Mouse (Mus musculus): ENCODE measurements around the gene Olfr1214. TPM values are rescaled to one million over a fixed set of nuclear protein-coding genes. Genes with fewer than 3 reads are reported as not detected.
"Not testable (repeated sequence)": the region's sequence is repeated elsewhere in the genome, so short reads cannot be mapped to it uniquely, and the experiment has no call there.

Gene Olfr1214
- polyA plus RNA-seq (2015; fragmentation: Nextera tagmentation; extraction: Ambion mirVana), result not detected in 2 replicates

DNA sequence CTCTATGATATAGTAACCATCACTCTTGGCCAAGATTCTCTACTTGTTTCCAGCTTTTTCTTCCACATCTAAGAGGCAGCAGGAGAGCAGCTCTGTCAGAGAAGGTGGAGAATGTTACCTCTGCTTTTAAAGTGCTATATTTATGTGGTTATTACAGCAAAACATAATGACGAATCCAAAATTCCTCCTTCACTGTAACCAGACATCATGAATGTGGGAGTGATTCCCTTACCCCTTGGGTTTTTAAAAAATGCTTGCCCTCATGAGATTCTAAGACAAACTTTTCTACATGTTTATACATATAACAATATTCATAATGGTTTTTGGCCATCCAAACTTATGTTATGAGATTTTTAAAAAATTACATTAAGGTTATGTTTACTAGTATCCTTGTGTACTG is at the start of gene Olfr1214:
Olfr1214 (minus strand) TSS at position 101 of the 400 bp plus-strand sequence.
- no peak for ATAC-seq (ENCODE audit: low FRiP score, low read depth)
- H3K4me3 ChIP-seq, result no peak within 1 kb of the TSS
- 94% methylated on average over 1 of the region's 1 CpGs for WGBS
- no peaks in the 10 kb centered on the region for H3K27me3 ChIP-seq
- no peaks in the 10 kb centered on the region for H3K9me3 ChIP-seq
- no peak within 1 kb of the TSS for H3K4me2 ChIP-seq
- no peaks in the 10 kb centered on the region for H3K4me1 ChIP-seq (replicated peaks)
- no peak within 1 kb of the TSS for H3K27ac ChIP-seq (replicated peaks)
- H3K9ac ChIP-seq, result no peak within 1 kb of the TSS
- no peaks in the 10 kb centered on the region for H3K36me3 ChIP-seq

DNA sequence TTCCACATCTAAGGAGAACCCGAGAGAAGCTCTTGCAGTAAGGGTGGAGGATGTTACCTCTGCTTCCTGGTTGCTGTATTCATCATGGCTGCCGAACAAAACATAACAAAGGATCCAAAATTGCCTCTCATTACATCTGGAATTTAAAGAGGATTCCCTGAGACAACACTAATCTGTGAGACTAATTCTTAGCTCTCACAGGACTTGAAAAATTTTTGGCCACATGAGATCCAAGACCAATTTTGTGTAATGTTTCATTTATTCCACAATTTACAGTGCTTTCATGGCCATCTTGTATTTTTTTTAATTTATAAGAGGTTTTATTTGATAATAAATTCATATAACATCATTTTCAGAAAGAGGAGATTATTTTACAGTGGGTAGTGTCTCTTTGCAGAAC is 39.5 kb upstream of the Olfr1214 start, which contains the start of gene Olfr1217:
Olfr1217 (minus strand) TSS at position 101 of the 400 bp plus-strand sequence.
- H3K4me2 ChIP-seq, result no peak within 1 kb of the TSS
- H3K9ac ChIP-seq, result no peak within 1 kb of the TSS
- H3K4me3 ChIP-seq, result no peak within 1 kb of the TSS
- no peaks in the 10 kb centered on the region for H3K4me1 ChIP-seq (replicated peaks)
- no peak for ATAC-seq (ENCODE audit: low FRiP score, low read depth)
- no peaks in the 10 kb centered on the region for H3K9me3 ChIP-seq
- WGBS, result 84% methylated on average over 2 of the region's 2 CpGs
- no peaks in the 10 kb centered on the region for H3K27me3 ChIP-seq
- H3K27ac ChIP-seq (replicated peaks), result no peak within 1 kb of the TSS
- no peaks in the 10 kb centered on the region for H3K36me3 ChIP-seq

DNA sequence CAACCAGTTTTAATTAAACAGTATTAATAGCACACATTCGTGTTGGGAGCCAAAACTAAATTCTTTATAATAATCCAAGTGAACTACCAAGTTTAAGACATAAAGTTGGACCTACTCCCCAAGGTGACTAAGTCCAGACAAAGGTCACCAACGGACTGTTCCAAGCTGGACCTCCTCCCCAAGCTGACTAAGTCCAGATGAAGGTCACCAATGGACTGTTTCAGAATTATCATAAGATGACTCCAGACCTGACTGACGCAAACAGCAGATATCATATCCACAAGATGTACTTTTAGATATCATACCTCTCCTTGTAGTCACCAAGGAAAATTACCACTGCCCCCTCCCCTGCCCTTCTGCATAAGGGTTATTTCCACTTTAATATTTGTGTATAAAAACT is 29.0 kb upstream of the Olfr1214 start:
- 80% methylated on average over 3 of the region's 3 CpGs for WGBS
- not testable (repeated sequence) for H3K36me3 ChIP-seq; ATAC-seq (ENCODE audit: low FRiP score, low read depth)

DNA sequence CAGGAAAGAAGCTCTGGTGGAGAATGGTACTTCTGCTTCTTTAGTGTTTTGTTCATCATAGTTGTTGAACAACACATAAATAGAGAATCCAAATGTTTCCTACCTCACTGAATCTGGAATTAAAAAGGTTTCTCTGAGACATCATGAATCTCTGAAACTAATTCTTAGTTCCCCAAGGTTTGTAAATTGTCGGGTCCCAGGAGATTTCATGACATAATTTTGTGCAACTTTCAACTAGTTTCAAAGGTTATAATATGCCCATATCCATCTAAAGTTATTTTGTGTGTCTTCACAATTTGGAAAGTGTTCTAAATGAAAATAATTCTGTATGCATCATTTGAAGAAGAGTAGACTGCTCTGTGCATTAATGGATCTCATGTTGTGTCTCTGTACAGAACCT is 25.8 kb upstream of the Olfr1214 start, which contains the start of gene Olfr1216:
Olfr1216 (minus strand) TSS at position 101 of the 400 bp plus-strand sequence.
- Histone ChIP-seq H3K4me2 (no peak within 1 kb of the TSS), H3K27me3 (no peaks in the 10 kb centered on the region), H3K9me3 (no peaks in the 10 kb centered on the region), H3K9ac (no peak within 1 kb of the TSS), H3K36me3 (no peaks in the 10 kb centered on the region), H3K4me1 (replicated peaks) (no peaks in the 10 kb centered on the region), H3K4me3 (no peak within 1 kb of the TSS), H3K27ac (replicated peaks) (no peak within 1 kb of the TSS)
- 84% methylated on average over 1 of the region's 1 CpGs for WGBS
- ATAC-seq (ENCODE audit: low FRiP score, low read depth), result no peak

More for the DNA sequence above, 29.0 kb upstream of the Olfr1214 start:
- not testable (repeated sequence) for H3K4me2 ChIP-seq; H3K9ac ChIP-seq; H3K9me3 ChIP-seq; H3K4me1 ChIP-seq (replicated peaks); H3K4me3 ChIP-seq; H3K27ac ChIP-seq (replicated peaks); H3K27me3 ChIP-seq

DNA sequence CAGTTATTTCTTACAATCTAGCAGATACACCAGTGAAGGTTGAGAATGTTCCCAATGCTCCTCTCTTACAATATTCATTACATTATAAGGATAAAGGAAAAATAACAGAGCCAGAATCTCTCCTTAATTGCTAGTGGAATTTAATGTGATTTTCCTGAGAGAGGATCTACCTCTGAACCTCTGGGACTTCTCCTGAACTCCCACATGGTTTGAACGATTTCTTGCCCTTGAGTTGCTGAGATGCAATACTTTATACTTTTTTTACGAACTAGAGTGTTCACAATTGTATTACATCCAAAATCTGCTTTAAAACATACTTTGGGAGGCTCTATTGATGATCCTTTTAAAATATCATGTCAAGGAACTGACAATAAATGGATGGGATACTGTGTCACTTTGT is 14.4 kb upstream of the Olfr1214 start, which contains the start of gene Olfr1215:
Olfr1215 (minus strand) TSS at position 101 of the 400 bp plus-strand sequence.
- H3K36me3 ChIP-seq, result no peaks in the 10 kb centered on the region
- no peak within 1 kb of the TSS for H3K27ac ChIP-seq (replicated peaks)
- 70% methylated on average over 2 of the region's 2 CpGs for WGBS
- no peaks in the 10 kb centered on the region for H3K4me1 ChIP-seq (replicated peaks)
- no peak for ATAC-seq (ENCODE audit: low FRiP score, low read depth)
- H3K27me3 ChIP-seq, result no peaks in the 10 kb centered on the region
- H3K4me3 ChIP-seq, result no peak within 1 kb of the TSS
- H3K4me2 ChIP-seq, result no peak within 1 kb of the TSS
- H3K9ac ChIP-seq, result no peak within 1 kb of the TSS
- H3K9me3 ChIP-seq, result no peaks in the 10 kb centered on the region

DNA sequence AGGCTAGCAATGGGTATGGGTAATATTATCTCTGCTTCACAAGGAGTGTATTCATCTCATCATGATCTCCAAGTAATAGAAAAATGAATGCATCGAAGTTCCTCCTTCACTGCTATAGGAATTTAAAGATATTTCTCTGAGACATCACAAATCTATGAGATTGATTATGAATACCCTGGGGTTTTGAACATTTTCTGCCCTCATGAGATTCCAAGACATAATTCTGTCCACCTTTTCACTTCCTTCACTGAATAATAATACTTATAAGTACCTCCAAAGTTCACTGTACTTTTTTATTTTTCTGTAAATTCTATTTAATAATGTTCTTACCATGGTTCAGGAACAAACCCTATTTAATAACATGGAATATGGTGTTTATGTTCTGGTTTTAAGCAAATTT is 12.3 kb downstream of the Olfr1214 start, which contains the start of gene Gm13762:
Gm13762 (minus strand) TSS at position 101 of the 400 bp plus-strand sequence.
- no peaks in the 10 kb centered on the region for H3K36me3 ChIP-seq
- no peak within 1 kb of the TSS for H3K27ac ChIP-seq (replicated peaks)
- no peaks in the 10 kb centered on the region for H3K4me1 ChIP-seq (replicated peaks)
- H3K27me3 ChIP-seq, result no peaks in the 10 kb centered on the region
- WGBS, result 95% methylated on average over 1 of the region's 1 CpGs
- H3K4me2 ChIP-seq, result no peak within 1 kb of the TSS
- H3K4me3 ChIP-seq, result no peak within 1 kb of the TSS
- H3K9ac ChIP-seq, result no peak within 1 kb of the TSS
- H3K9me3 ChIP-seq, result no peaks in the 10 kb centered on the region
- ATAC-seq (ENCODE audit: low FRiP score, low read depth), result no peak

DNA sequence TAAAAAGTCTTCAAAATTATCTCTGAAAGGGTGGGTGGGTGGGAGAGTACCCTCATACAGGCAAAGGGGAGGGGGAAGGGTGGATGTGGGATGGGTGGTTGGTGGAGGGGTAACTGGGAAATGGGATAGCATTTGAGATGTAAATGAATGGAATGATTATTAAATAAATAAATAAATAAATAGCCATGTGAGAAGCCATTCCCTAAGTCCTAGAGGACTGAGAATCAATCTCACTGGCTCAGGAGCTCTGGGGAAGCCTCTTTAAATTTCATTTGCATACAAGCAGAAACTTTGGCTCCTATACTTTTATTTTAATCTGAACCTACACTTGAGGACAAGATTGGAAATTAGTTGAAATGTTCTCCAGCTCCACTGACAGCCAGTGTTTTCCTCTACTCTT is 38.8 kb downstream of the Olfr1214 start, which contains the start of gene Olfr1212:
Olfr1212 (plus strand) TSS at position 301 of the 400 bp plus-strand sequence.
- Histone ChIP-seq H3K27ac (replicated peaks) (no peak within 1 kb of the TSS), H3K4me1 (replicated peaks) (no peaks in the 10 kb centered on the region)

DNA sequence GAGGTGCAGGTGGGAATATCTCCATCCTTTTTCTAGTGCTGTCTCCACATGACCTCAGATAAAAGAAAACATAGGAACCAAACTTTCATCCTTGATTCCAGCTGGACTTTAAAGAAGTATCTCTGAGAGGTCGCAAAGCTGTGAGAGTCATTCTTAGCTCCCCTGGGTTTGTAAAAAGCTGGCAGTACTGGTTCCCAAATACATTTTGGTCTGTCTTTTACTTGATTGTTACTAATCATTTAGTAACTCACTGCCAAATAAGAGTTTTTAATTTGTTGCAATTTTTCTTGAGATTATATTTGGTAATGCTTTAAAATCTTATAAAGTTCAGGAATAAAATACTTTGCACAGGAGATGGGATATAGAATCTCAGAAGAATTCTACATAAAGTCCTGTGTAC is 54.4 kb downstream of the Olfr1214 start, which contains the start of gene Olfr1211:
Olfr1211 (minus strand) TSS at position 101 of the 400 bp plus-strand sequence.
- H3K9me3 ChIP-seq, result no peaks in the 10 kb centered on the region
- no peaks in the 10 kb centered on the region for H3K27me3 ChIP-seq
- H3K27ac ChIP-seq (replicated peaks), result no peak within 1 kb of the TSS
- H3K4me1 ChIP-seq (replicated peaks), result no peaks in the 10 kb centered on the region
- ATAC-seq (ENCODE audit: low FRiP score, low read depth), result no peak
- no peak within 1 kb of the TSS for H3K4me3 ChIP-seq
- H3K36me3 ChIP-seq, result no peaks in the 10 kb centered on the region
- H3K9ac ChIP-seq, result no peak within 1 kb of the TSS
- no peak within 1 kb of the TSS for H3K4me2 ChIP-seq
- 87% methylated on average over 1 of the region's 1 CpGs for WGBS

More for the DNA sequence above, 38.8 kb downstream of the Olfr1214 start, which contains the start of gene Olfr1212:
- H3K9ac ChIP-seq, result no peak within 1 kb of the TSS
- no peaks in the 10 kb centered on the region for H3K36me3 ChIP-seq
- ATAC-seq (ENCODE audit: low FRiP score, low read depth), result no peak
- H3K9me3 ChIP-seq, result no peaks in the 10 kb centered on the region
- H3K27me3 ChIP-seq, result no peaks in the 10 kb centered on the region
- no peak within 1 kb of the TSS for H3K4me2 ChIP-seq
- H3K4me3 ChIP-seq, result no peak within 1 kb of the TSS

Other genes starting within 250 kb of the Olfr1214 start
- gene Olfr1198, start 241.3 kb downstream of the Olfr1214 start, polyA plus RNA-seq (2015; fragmentation: Nextera tagmentation; extraction: Ambion mirVana), result not detected in 2 replicates
- gene Olfr1199, start 232.2 kb downstream of the Olfr1214 start, polyA plus RNA-seq (2015; fragmentation: Nextera tagmentation; extraction: Ambion mirVana), result not detected in 2 replicates
- gene Olfr1200, start 222.2 kb downstream of the Olfr1214 start, polyA plus RNA-seq (2015; fragmentation: Nextera tagmentation; extraction: Ambion mirVana), result not detected in 2 replicates
- not detected in 2 replicates for gene Olfr1201, start 199.6 kb downstream of the Olfr1214 start, polyA plus RNA-seq (2015; fragmentation: Nextera tagmentation; extraction: Ambion mirVana)
- 0.04 TPM in 1 of 2 replicates, not detected in the other for gene Olfr1202, start 178.2 kb downstream of the Olfr1214 start, polyA plus RNA-seq (2015; fragmentation: Nextera tagmentation; extraction: Ambion mirVana)
- not detected in 2 replicates for gene Olfr1205, start 162.9 kb downstream of the Olfr1214 start, polyA plus RNA-seq (2015; fragmentation: Nextera tagmentation; extraction: Ambion mirVana)
- gene Olfr1204, start 143.4 kb downstream of the Olfr1214 start, polyA plus RNA-seq (2015; fragmentation: Nextera tagmentation; extraction: Ambion mirVana), result not detected in 2 replicates
- not detected in 2 replicates for gene Olfr1206, start 129.4 kb downstream of the Olfr1214 start, polyA plus RNA-seq (2015; fragmentation: Nextera tagmentation; extraction: Ambion mirVana)
- gene Olfr1208, start 90.3 kb downstream of the Olfr1214 start, polyA plus RNA-seq (2015; fragmentation: Nextera tagmentation; extraction: Ambion mirVana), result not detected in 2 replicates
- gene Olfr1209, start 77.5 kb downstream of the Olfr1214 start, polyA plus RNA-seq (2015; fragmentation: Nextera tagmentation; extraction: Ambion mirVana), result not detected in 2 replicates
- not detected in 2 replicates for gene Olfr1211, start 54.5 kb downstream of the Olfr1214 start, polyA plus RNA-seq (2015; fragmentation: Nextera tagmentation; extraction: Ambion mirVana)
- gene Olfr1212, start 38.7 kb downstream of the Olfr1214 start, polyA plus RNA-seq (2015; fragmentation: Nextera tagmentation; extraction: Ambion mirVana), result not detected in 2 replicates
- not detected in 2 replicates for gene Gm13762, start 12.4 kb downstream of the Olfr1214 start, polyA plus RNA-seq (2015; fragmentation: Nextera tagmentation; extraction: Ambion mirVana)
- gene Olfr1215, start 14.3 kb upstream of the Olfr1214 start, polyA plus RNA-seq (2015; fragmentation: Nextera tagmentation; extraction: Ambion mirVana), result not detected in 2 replicates
- not detected in 2 replicates for gene Olfr1216, start 25.7 kb upstream of the Olfr1214 start, polyA plus RNA-seq (2015; fragmentation: Nextera tagmentation; extraction: Ambion mirVana)
- gene Olfr1217, start 39.4 kb upstream of the Olfr1214 start, polyA plus RNA-seq (2015; fragmentation: Nextera tagmentation; extraction: Ambion mirVana), result not detected in 2 replicates
- not detected in 2 replicates for gene Olfr1218, start 68.5 kb upstream of the Olfr1214 start, polyA plus RNA-seq (2015; fragmentation: Nextera tagmentation; extraction: Ambion mirVana)
- not detected in 2 replicates for gene Olfr1219, start 90.9 kb upstream of the Olfr1214 start, polyA plus RNA-seq (2015; fragmentation: Nextera tagmentation; extraction: Ambion mirVana)
- not detected in 2 replicates for gene Olfr1220, start 114.2 kb upstream of the Olfr1214 start, polyA plus RNA-seq (2015; fragmentation: Nextera tagmentation; extraction: Ambion mirVana)
- gene Olfr1221, start 124.6 kb upstream of the Olfr1214 start, polyA plus RNA-seq (2015; fragmentation: Nextera tagmentation; extraction: Ambion mirVana), result not detected in 2 replicates
- gene Olfr1222, start 140.4 kb upstream of the Olfr1214 start, polyA plus RNA-seq (2015; fragmentation: Nextera tagmentation; extraction: Ambion mirVana), result not detected in 2 replicates
- not detected in 2 replicates for gene Olfr1223, start 158.9 kb upstream of the Olfr1214 start, polyA plus RNA-seq (2015; fragmentation: Nextera tagmentation; extraction: Ambion mirVana)
- not detected in 2 replicates for gene Olfr1224-ps1, start 171.4 kb upstream of the Olfr1214 start, polyA plus RNA-seq (2015; fragmentation: Nextera tagmentation; extraction: Ambion mirVana)
- gene Olfr1225, start 182.0 kb upstream of the Olfr1214 start, polyA plus RNA-seq (2015; fragmentation: Nextera tagmentation; extraction: Ambion mirVana), result not detected in 2 replicates
- not detected in 2 replicates for gene Olfr1226, start 207.4 kb upstream of the Olfr1214 start, polyA plus RNA-seq (2015; fragmentation: Nextera tagmentation; extraction: Ambion mirVana)